In the genomic region with DNA sequence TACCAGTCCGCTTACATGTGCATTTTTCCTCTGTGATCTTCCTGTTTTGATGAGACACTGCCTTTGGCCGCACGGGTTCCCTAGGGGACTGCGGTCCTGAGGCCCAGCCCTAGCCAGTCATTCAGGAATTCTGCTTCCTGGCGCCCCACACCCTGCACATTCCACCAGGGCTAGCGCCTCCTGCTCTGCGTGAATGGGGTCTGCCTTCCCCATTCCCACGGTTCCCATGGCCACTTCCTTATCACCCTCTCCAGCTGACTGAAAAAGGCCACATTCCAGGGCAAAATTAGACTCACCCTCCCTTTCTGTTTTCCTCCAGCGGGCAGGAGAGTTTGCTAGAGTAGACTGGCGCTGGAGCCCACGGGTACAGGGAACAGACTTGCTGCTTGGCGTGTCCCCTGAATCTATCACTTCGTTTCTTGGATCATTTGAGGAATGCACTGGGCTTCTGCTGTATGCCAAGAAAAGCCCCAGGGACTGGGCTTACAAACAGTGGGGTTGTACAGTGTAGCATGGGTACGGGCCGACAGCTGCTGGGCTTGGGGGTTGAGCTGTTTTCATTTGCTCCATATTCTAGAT, we compare ENCODE assay signal across 8 mouse cellular contexts. TPM values are rescaled to one million over a fixed set of nuclear protein-coding genes. Genes with fewer than 3 reads are reported as not detected.
A peak's percentile ranks its signal among the peaks of the same experiment; 100 is the strongest.
DNase-seq lines count a peak whose midpoint lies in the region; ATAC-seq and TF ChIP-seq lines count a peak whose summit lies in the region.

No protein-coding gene starts in this region.

- no peaks in the 10 kb centered on the region for H3K9me3 ChIP-seq in hindbrain, embryonic 16.5 days (ENCODE audit: control insufficient read depth, low read length)
- no peaks in the 10 kb centered on the region for H3K9me3 ChIP-seq in liver, embryonic 13.5 days (replicated peaks)

- H3ac ChIP-seq in C2C12 (ENCODE audit: control insufficient read depth, insufficient read length, low read depth) = peak overlapping the region; percentile 37

- H3K36me3 ChIP-seq in C2C12 (ENCODE audit: control insufficient read depth, insufficient read depth) = peaks cover 37% of the 10 kb centered on the region
- no peaks in the 10 kb centered on the region; the same call in 1 of the 2 replicates for H3K36me3 ChIP-seq in hindbrain, embryonic 16.5 days (ENCODE audit: control insufficient read depth, insufficient read depth, low read length)
- peaks cover 30% of the 10 kb centered on the region for H3K36me3 ChIP-seq in liver, embryonic 13.5 days

- peaks cover 23% of the 10 kb centered on the region for H3K4me1 ChIP-seq in hindbrain, embryonic 16.5 days (ENCODE audit: control insufficient read depth, insufficient read depth, low read depth, low read length)
- peaks cover 32% of the 10 kb centered on the region for H3K4me1 ChIP-seq in liver, embryonic 13.5 days (replicated peaks)

- 42% methylated on average over 15 of the region's 15 CpGs for WGBS in hindbrain, embryonic 16.5 days
- 72% methylated on average over 15 of the region's 15 CpGs for WGBS in liver, embryonic 13.5 days (ENCODE audit: insufficient replicate concordance)

- peaks cover 84% of the 10 kb centered on the region for H3K79me2 ChIP-seq in C2C12 (ENCODE audit: control insufficient read depth, insufficient read depth)

- H3K4me2 ChIP-seq in hindbrain, embryonic 16.5 days (ENCODE audit: low read length) = 0 out of 2 replicates have a peak overlapping the region, but pooled peaks have one; percentile 5
- H3K4me2 ChIP-seq in liver, embryonic 13.5 days = 0 out of 2 replicates have a peak overlapping the region, but pooled peaks have one; percentile 23

- peak; percentile 81 for ATAC-seq in hindbrain, embryonic 16.5 days
- peak; percentile 68 for ATAC-seq in liver, embryonic 13.5 days (ENCODE audit: low read depth)

- no peaks in the 10 kb centered on the region for H3K27me3 ChIP-seq in C2C12 (ENCODE audit: control insufficient read depth, insufficient read depth, insufficient read length)
- H3K27me3 ChIP-seq in hindbrain, embryonic 16.5 days (replicated peaks; ENCODE audit: control insufficient read depth, insufficient read depth, low read length) = no peaks in the 10 kb centered on the region
- no peaks in the 10 kb centered on the region for H3K27me3 ChIP-seq in liver, embryonic 13.5 days

- peak overlapping the region; percentile 55 for H3K27ac ChIP-seq in hindbrain, embryonic 16.5 days (ENCODE audit: low read depth, low read length)
- peak overlapping the region; percentile 77 for H3K27ac ChIP-seq in liver, embryonic 13.5 days

- peaks cover 63% of the 10 kb centered on the region for H3K79me3 ChIP-seq in C2C12 (ENCODE audit: low read depth)

- peak; percentile 86 for DNase-seq in adrenal gland, postnatal 14 days
- DNase-seq in gastrocnemius, adult 8-10 months (ENCODE audit: low spot score in 2 of 2) = peak; percentile 77 to 85
- no peak for DNase-seq in liver, embryonic 13.5 days
- peak; percentile 49 for DNase-seq in ovary, postnatal 14 days (ENCODE audit: low spot score)
- DNase-seq in cerebellum, adult 9-10 months = no peak
- no peak for DNase-seq in thymus, postnatal 0 days (ENCODE audit: low spot score)

- no peak overlapping the region for H3K4me3 ChIP-seq in C2C12 (ENCODE audit: insufficient read depth, poor library complexity, severe bottlenecking)
- H3K4me3 ChIP-seq in hindbrain, embryonic 16.5 days (ENCODE audit: low read length) = no peak overlapping the region
- H3K4me3 ChIP-seq in liver, embryonic 13.5 days (replicated peaks) = no peak overlapping the region

- peak; percentile 3 for TF ChIP-seq CTCF in C2C12 (IDR thresholded peaks at IDR 0.05; ENCODE audit: control insufficient read depth, insufficient read depth, insufficient read length)

- H3K9ac ChIP-seq in hindbrain, embryonic 16.5 days (ENCODE audit: low read depth, low read length) = no peak overlapping the region
- H3K9ac ChIP-seq in liver, embryonic 13.5 days = no peak overlapping the region

TF ChIP-seq in C2C12, 6 proteins besides CTCF, POLR2A, EP300 and RAD21:
- TF ChIP-seq FOSL1 (IDR thresholded peaks at IDR 0.05; ENCODE audit: insufficient read depth, low read length, poor library complexity, severe bottlenecking) (peak; percentile 71), CEBPB (IDR thresholded peaks at IDR 0.05; ENCODE audit: low read depth) (no peak), MYOD1 (IDR thresholded peaks at IDR 0.05; ENCODE audit: control insufficient read depth, insufficient read length, low read depth) (peak; percentile 74), MYOG (IDR thresholded peaks at IDR 0.05; ENCODE audit: control insufficient read depth, extremely low read depth, insufficient read length) (no peak), USF1 (IDR thresholded peaks at IDR 0.05; ENCODE audit: low read depth) (no peak), MAX (IDR thresholded peaks at IDR 0.05) (peak; percentile 31)

RNA-seq across cellular contexts. Expression of a gene that starts 22.7 kb away (rescaled TPM):
- 16.4 TPM for polyA plus RNA-seq in C2C12 (2012; fragmentation: generic; extraction: Trizol)
- total RNA-seq in adrenal gland, postnatal 14 days (2021) = 56.6 and 66.3 TPM in 2 replicates
- 10 to 100 TPM; 49.6 to 99.2 (median 59.4) TPM for total RNA-seq in gastrocnemius, adult 8-10 months (2022)
- polyA plus RNA-seq in hindbrain, embryonic 16.5 days (2015; fragmentation: Nextera tagmentation; extraction: Ambion mirVana) = 27.1 and 29.0 TPM in 2 replicates
- polyA plus RNA-seq in liver, embryonic 13.5 days (2015; fragmentation: Nextera tagmentation; extraction: Ambion mirVana) = 22.2 and 27.8 TPM in 2 replicates
- polyA plus RNA-seq in thymus, postnatal 0 days (2015; fragmentation: Nextera tagmentation; extraction: Ambion mirVana) = 22.4 and 26.4 TPM in 2 replicates

RNA-seq across cellular contexts. Expression of a gene that starts 23.4 kb away (rescaled TPM):
- polyA plus RNA-seq in C2C12 (2012; fragmentation: generic; extraction: Trizol) = 114 TPM
- total RNA-seq in adrenal gland, postnatal 14 days (2021) = 126 and 143 TPM in 2 replicates
- total RNA-seq in gastrocnemius, adult 8-10 months (2022) = 10 to 100 TPM; 42.1 to 62.2 (median 50.9) TPM
- 97.0 and 106 TPM in 2 replicates for polyA plus RNA-seq in hindbrain, embryonic 16.5 days (2015; fragmentation: Nextera tagmentation; extraction: Ambion mirVana)
- polyA plus RNA-seq in liver, embryonic 13.5 days (2015; fragmentation: Nextera tagmentation; extraction: Ambion mirVana) = 35.2 and 37.0 TPM in 2 replicates
- 64.6 and 70.2 TPM in 2 replicates for polyA plus RNA-seq in thymus, postnatal 0 days (2015; fragmentation: Nextera tagmentation; extraction: Ambion mirVana)

Comparison
In these comparisons a context has a peak if more than half of its experiments do, and no peak if none do; other contexts are left out.
1. DNase-seq: peak in adrenal gland, postnatal 14 days (single experiment), gastrocnemius, adult 8-10 months (2 of 2) and ovary, postnatal 14 days (single experiment); none in liver, embryonic 13.5 days (single experiment), cerebellum, adult 9-10 months (single experiment) and thymus, postnatal 0 days (single experiment).